Mouse (Mus musculus): ENCODE results near the gene Lsm5.

The Lsm5 gene

GRCm38 (mm10) chr6:56703931-56704900, at the start of gene Lsm5:
Lsm5 (minus strand) TSS chr6:56704710.
- in situ Hi-C loops (cut with MboI; ENCODE audit: low pct_unique_long_range_greater_than_20kb in 1 of 2, low sequenced_read_pairs in 2 of 2, unreplicated experiment in 1 of 2) = no loop called here

GRCm38 (mm10) chr6:56753719-56754118, 49.2 kb upstream of the Lsm5 start:
- in situ Hi-C loops (cut with MboI; ENCODE audit: low pct_unique_long_range_greater_than_20kb in 1 of 2, low sequenced_read_pairs in 2 of 2, unreplicated experiment in 1 of 2) = no loop called here

GRCm38 (mm10) chr6:56745950-56746543, 41.5 kb upstream of the Lsm5 start:
- in situ Hi-C loops (cut with MboI; ENCODE audit: low pct_unique_long_range_greater_than_20kb in 1 of 2, low sequenced_read_pairs in 2 of 2, unreplicated experiment in 1 of 2) = no loop called here

GRCm38 (mm10) chr6:56732545-56732944, 28.0 kb upstream of the Lsm5 start:
- in situ Hi-C loops (cut with MboI; ENCODE audit: low pct_unique_long_range_greater_than_20kb in 1 of 2, low sequenced_read_pairs in 2 of 2, unreplicated experiment in 1 of 2) = no loop called here

GRCm38 (mm10) chr6:56720877-56721276, 16.4 kb upstream of the Lsm5 start:
- in situ Hi-C loops (cut with MboI; ENCODE audit: low pct_unique_long_range_greater_than_20kb in 1 of 2, low sequenced_read_pairs in 2 of 2, unreplicated experiment in 1 of 2) = no loop called here

- in situ Hi-C loops (cut with MboI; ENCODE audit: low pct_unique_long_range_greater_than_20kb in 1 of 2, low sequenced_read_pairs in 2 of 2, unreplicated experiment in 1 of 2) = no loop called here
Observed at GRCm38 (mm10) chr6:56719071-56719470, 14.6 kb upstream of the Lsm5 start.

GRCm38 (mm10) chr6:56715270-56715666, 10.8 kb upstream of the Lsm5 start:
- in situ Hi-C loops (cut with MboI; ENCODE audit: low pct_unique_long_range_greater_than_20kb in 1 of 2, low sequenced_read_pairs in 2 of 2, unreplicated experiment in 1 of 2) = no loop called here

GRCm38 (mm10) chr6:56714574-56715269, 10.2 kb upstream of the Lsm5 start, which contains the start of gene Avl9:
Avl9 (plus strand) TSS chr6:56714899.
- in situ Hi-C loops (cut with MboI; ENCODE audit: low pct_unique_long_range_greater_than_20kb in 1 of 2, low sequenced_read_pairs in 2 of 2, unreplicated experiment in 1 of 2) = no loop called here

- in situ Hi-C loops (cut with MboI; ENCODE audit: low pct_unique_long_range_greater_than_20kb in 1 of 2, low sequenced_read_pairs in 2 of 2, unreplicated experiment in 1 of 2) = no loop called here
Observed at GRCm38 (mm10) chr6:56714186-56714573, 9.7 kb upstream of the Lsm5 start.

GRCm38 (mm10) chr6:56692445-56692844, 12.1 kb downstream of the Lsm5 start:
- in situ Hi-C loops (cut with MboI; ENCODE audit: low pct_unique_long_range_greater_than_20kb in 1 of 2, low sequenced_read_pairs in 2 of 2, unreplicated experiment in 1 of 2) = loop anchor here in 1 of 2 experiments (25.0 kb wide), 1 partner anchor 205 kb away; no protein-coding TSS in a partner anchor

GRCm38 (mm10) chr6:56691205-56691604, 13.3 kb downstream of the Lsm5 start:
- in situ Hi-C loops (cut with MboI; ENCODE audit: low pct_unique_long_range_greater_than_20kb in 1 of 2, low sequenced_read_pairs in 2 of 2, unreplicated experiment in 1 of 2) = loop anchor here in 1 of 2 experiments (25.0 kb wide), 1 partner anchor 204 kb away; no protein-coding TSS in a partner anchor

- in situ Hi-C loops (cut with MboI; ENCODE audit: low pct_unique_long_range_greater_than_20kb in 1 of 2, low sequenced_read_pairs in 2 of 2, unreplicated experiment in 1 of 2) = loop anchor here in 1 of 2 experiments (25.0 kb wide), 1 partner anchor 201 kb away; no protein-coding TSS in a partner anchor
Observed at GRCm38 (mm10) chr6:56688238-56688637, 16.3 kb downstream of the Lsm5 start.

GRCm38 (mm10) chr6:56664410-56664809, 40.1 kb downstream of the Lsm5 start:
- in situ Hi-C loops (cut with MboI; ENCODE audit: low pct_unique_long_range_greater_than_20kb in 1 of 2, low sequenced_read_pairs in 2 of 2, unreplicated experiment in 1 of 2) = no loop called here

- in situ Hi-C loops (cut with MboI; ENCODE audit: low pct_unique_long_range_greater_than_20kb in 1 of 2, low sequenced_read_pairs in 2 of 2, unreplicated experiment in 1 of 2) = no loop called here
Observed at GRCm38 (mm10) chr6:56655393-56655792, 49.1 kb downstream of the Lsm5 start.

GRCm38 (mm10) chr6:56652121-56652592, 52.4 kb downstream of the Lsm5 start:
- in situ Hi-C loops (cut with MboI; ENCODE audit: low pct_unique_long_range_greater_than_20kb in 1 of 2, low sequenced_read_pairs in 2 of 2, unreplicated experiment in 1 of 2) = no loop called here

All from mouse embryonic stem cell (cell line).